Mouse (Mus musculus) yolk sac, embryonic 10.5 days (tissue): ENCODE measurements around the gene AA467197.

ENCODE experiments used
- DNase-seq: peaks from one replicate; pipeline ENCODE4 v3.0.0-alpha.2; 2017; ENCODE audit warnings: low spot score

Gene AA467197

DNA sequence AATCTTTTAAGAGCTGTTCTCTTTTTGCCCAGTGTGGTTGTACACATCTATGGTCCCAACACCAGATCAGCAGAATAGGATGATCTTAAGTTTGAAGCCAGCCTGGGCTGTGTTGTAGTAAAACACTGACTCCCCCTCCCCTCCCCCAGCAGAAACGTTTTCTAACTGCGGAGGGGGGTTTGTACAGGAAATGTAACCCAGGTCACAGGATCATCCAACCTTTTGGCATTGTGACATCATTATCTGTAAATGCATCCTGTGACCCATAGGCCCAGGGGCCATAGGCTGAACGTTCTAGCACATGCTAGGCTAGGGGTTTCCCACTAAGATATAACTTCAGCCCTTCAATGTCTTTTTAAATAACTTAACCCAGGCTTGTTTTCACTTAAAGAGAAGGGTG is at the start of gene AA467197:
Gene AA467197 (plus strand): TSS at position 301 of the 400 bp plus-strand sequence.
- no peak for DNase-seq

DNA sequence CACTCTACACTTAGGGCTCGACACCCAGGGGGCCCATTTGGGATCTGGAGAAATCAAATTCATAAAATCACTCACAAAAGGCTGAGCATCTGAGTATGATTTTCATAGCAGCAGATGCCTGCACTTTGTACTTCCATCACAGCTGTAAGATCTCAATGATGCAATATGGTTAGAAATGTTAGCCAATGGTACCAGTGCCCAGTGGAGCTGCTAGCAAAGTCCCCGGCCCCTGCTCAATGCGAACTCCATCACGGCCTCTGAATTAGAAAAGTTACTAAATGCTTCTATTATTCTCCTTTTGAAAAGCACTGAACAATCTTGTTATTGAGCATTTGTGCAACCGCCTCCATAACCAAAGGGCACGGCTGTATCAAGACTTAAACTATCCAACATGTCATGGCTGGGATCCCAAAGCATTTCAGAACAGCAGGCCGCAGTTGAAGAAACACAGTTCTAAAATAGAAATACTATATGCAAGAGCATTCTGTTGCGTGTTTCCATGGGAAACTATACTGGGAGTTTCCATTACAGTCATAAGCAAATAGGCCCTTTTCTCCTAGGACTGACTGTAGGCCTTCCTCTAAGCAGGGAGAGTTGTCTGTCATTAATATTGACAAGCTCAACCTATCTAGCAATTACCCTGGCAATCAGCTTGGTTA is 48.8 kb upstream of the AA467197 start:
- DNase-seq: no peak

DNA sequence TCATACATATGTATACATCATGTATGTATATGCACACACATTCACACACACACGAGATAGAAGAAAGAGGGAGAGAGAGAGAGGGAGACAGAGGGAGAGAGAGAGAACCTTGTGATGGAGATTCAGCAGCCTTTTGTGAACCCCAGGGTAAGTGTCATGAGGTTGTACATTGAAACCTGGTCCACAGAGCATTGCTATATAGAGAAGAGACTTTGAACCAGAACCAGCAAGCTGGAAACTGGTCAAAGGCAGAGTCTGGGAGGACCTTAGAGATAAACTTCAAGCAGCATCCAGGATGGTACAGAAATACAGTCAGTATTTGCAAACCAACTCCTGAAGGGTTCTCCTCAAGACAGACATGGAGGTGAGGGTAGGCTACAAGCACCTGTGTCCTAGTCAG is 46.4 kb upstream of the AA467197 start:
- DNase-seq: no peak

GRCm38 (mm10) chr2:122591213-122591612 is 45.6 kb upstream of the AA467197 start:
- no peak for DNase-seq

DNA sequence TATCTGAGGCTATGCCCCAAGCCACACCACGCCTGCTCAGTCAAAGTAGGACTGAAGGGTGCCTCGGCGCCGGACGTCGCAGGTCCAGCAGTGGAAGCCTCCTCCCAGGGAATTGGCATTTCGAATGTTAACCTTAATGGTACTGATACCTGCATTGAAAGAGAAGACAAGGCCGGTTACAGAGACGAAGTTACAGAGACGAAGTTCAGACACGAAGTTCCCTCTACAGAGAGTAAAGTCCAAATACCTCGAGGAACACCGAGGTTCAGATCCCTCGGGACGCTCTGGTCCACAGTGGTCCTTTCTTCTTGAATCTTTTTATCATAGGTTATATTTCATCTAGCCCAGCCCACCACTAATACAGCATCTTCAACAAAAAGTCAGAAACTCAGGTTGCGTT is 41.3 kb upstream of the AA467197 start:
- no peak for DNase-seq

DNA sequence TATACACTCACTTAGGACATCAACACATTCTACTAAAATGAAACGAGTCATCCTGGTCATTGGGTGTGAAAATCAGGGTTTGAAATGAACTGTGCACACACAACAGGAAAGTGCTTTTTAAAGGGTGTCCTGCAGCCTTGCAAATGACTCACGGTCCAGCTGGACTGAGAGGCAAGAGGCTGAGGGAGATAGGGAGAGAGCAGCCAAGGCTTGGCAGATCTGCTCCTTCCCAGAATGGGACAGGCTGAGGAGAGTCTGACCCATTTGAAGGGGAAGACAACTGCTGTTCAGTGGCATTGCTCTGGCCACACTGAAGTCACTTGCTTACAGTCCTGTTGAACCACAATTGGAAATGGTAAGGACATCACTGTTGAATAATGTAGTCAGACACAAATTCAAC is 37.0 kb upstream of the AA467197 start:
- no peak for DNase-seq

GRCm38 (mm10) chr2:122601354-122601753 is 35.4 kb upstream of the AA467197 start:
- no peak for DNase-seq

DNA sequence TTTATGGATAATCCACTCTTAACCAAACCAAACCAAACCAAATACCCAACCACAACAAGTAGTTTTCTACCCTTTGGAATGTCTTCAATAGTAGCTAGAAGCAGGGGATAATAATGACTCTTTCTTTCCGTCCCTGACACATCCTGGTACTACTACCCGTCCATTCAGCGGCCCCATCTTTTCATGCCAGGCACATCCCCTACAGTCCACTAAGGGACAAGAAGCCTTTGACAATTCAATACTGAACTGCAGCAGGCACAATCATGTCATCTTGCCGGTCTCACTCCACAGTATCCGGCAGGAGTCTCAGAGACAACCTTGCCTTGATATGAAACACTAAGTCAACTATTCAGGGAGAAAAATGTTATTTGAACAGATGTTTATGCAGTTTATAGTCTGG is 31.0 kb upstream of the AA467197 start:
- no peak for DNase-seq

GRCm38 (mm10) chr2:122608820-122609219 is 28.0 kb upstream of the AA467197 start:
- DNase-seq: no peak

DNA sequence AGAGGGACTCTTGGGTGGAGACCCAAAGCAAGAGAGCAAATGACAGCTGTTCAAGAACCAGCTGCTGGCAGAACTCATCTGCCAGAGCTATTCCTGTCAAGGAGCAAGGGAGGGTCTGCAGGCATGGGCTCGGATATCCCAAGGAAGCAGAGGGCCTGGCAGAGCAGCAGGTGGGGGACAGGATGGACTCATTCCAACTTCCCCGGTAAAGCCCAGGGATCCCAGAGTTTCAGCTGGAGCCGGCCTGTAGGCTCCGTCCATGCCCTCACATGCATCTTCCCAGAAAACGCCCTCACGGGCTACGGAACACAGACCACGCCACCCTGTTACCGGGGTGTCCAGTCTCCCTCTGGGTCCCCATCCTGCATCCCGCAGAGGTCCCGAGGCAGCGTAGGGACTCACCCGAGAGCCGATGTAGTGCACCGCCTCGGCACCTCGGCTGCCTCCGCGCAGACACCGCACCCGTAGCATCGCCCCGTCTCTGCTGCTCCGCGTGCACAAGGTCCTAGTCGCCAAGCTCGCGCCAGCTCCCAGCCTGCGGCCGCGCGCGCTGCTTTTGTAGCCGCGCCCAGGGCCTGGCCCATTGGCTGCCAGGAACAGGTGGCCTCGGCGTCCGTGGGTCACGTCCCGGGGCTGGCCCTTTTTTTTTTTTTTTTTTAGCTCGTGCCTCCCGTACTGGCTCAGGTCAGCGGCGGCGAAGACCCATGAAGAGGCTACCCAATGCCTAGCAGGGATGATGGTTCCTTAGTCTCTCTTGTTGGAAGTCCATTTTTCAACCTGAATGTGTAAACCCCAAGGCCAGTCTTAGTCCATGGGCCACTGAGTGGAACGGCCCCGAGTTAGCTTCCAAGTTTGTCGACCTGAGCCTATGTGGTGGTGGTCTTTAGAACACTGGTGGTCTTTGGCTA is 25.8 kb upstream of the AA467197 start, which contains the start of gene Gatm:
Gene Gatm (minus strand): TSS at position 558 of the 908 bp plus-strand sequence.
- peak; percentile 43 for DNase-seq

DNA sequence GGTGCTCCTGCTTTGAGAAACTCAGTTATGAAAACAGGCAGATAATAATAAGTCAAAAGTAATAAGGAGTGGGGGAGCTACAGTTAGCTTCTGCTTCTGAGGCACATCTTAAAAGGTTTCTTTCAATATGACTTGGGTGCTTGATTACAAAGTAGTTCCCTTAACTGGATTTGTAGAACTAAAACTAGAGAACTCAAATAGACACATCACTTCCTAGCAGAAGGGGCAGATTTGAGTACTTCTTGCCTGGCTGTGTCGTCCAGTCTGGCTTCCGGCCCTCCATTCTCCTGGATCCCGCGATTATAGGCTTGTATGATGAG is 25.2 kb upstream of the AA467197 start:
- DNase-seq: no peak

GRCm38 (mm10) chr2:122616237-122616636 is 20.5 kb upstream of the AA467197 start:
- no peak for DNase-seq

- no peak for DNase-seq
Measured at GRCm38 (mm10) chr2:122617792-122618191, 19.0 kb upstream of the AA467197 start.

DNA sequence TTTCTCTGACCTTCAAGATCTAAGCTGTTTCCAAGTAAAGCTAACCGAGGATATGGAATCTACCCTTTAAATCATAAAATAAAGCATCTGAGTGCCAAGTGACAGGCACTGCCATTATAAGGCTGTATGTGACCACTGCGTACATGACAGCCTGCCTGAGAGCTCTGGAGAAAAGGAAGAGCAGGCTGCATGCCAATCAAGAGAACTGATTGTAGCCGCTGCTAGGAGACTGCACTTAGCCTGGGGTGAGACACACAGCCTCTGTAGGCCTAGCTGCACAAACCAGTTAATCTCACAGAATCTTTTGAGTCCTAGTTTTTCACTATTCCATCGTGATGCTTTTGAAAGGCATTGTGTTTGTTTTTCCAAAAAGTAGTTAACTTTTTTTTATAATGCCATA is 18.1 kb upstream of the AA467197 start:
- DNase-seq: no peak

DNA sequence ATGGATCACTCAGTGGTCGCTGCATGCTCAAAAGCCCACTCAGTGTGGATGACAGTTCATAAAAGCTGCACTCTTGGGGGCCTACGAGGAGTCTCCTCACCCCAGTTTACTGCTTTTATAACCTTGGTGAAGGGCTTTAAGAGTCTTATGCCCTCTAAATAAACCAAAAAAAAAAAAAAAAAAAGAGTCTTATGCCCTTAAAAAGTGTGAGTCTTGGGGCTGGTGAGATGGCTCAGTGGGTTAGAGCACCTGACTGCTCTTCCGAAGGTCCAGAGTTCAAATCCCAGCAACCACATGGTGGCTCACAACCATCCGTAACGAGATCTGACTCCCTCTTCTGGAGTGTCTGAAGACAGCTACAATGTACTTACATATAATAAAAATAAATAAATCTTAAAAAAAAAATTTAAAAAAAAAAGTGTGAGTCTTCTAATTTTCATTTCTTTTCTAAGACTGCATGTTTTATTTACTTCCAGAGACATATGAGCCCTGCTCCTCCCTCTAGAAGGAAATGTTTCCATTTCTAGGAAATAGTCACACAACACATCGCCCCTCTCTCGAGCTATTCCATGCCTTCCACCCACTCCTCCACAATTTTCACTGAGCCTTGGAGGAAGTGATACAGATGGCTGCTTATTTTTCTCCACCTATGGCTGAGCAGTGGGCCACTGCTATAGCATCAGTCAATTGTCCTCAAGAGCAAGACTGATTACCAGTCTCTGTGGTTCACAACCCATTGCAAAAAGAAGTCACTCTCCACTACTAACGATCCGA is 15.3 kb upstream of the AA467197 start:
- no peak for DNase-seq

GRCm38 (mm10) chr2:122625930-122626329 is 10.9 kb upstream of the AA467197 start:
- DNase-seq: no peak

DNA sequence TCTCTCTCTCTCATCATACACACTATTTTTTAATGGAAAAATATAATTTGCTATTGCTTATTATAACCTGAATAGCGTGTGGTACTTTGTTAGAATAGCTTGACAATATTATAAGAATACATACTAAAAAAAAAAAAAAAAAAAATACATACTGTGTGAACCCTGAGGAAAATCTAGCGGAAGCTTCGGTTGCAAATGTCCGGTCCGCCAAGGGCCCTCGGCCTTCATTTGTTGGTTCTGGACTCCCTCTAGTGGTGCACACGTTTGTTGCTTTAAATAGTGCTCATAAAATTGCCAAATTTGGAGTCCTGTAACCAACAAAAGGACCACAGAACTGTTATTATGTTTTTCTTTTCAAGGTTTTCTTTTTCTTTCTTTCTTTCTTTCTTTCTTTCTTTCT is 7.8 kb upstream of the AA467197 start:
- peak; percentile 53 for DNase-seq

DNA sequence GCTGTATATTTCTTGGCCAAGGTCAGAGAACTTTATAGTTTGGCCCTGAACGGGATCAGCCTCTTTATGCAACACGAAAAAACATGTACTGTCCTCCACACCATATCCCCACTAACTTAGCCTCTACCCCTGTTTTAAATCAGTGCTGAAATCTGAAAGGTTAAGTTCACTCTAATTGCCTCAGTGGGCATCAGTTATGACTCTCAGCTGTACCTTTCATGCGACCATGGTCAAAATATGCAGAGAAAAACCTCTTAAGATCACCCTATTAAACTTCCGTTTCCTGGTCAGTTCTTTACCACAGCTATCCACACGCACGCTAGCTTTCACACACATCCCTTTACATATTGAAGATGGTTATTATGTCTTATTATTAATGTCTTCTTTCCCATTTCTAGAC is 6.9 kb upstream of the AA467197 start:
- DNase-seq: no peak

DNA sequence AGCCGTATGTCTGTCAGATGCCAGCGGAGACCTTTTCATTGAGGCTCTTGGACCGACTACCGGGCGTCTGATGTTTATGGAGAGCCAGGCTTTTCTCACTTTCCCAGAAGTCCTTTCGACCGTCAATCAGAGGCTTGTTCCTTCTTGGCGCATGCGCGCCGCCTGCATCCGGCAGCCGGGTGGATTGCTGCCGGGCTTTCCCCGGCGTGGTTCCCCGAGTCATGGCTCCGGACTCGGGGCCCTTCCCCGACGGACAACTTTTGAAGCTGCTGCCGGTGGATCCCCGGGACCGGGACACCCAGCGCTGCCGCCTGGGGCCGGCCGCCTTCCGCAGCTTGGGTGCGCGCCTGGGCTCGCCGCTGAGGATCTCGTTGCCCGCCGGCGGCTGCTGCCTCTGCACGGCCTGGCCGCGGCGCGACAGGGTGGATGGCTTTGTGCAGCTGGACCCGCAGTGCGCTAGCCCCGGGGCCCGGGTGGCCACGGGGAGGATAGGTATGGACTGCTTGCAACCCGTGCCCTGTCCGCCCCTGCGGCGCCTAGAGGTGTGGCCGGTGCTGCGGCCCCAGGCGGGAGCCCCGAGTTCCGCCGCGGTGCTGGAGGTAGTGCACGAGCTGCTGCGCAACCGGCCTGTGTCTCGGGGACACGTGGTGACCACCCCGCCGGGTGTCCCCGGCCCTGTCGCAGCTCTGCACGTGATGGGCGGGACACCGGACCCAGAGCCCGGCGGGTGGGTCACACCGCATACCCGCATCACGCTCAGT is 6.1 kb upstream of the AA467197 start:
- peak; percentile 84 for DNase-seq

DNA sequence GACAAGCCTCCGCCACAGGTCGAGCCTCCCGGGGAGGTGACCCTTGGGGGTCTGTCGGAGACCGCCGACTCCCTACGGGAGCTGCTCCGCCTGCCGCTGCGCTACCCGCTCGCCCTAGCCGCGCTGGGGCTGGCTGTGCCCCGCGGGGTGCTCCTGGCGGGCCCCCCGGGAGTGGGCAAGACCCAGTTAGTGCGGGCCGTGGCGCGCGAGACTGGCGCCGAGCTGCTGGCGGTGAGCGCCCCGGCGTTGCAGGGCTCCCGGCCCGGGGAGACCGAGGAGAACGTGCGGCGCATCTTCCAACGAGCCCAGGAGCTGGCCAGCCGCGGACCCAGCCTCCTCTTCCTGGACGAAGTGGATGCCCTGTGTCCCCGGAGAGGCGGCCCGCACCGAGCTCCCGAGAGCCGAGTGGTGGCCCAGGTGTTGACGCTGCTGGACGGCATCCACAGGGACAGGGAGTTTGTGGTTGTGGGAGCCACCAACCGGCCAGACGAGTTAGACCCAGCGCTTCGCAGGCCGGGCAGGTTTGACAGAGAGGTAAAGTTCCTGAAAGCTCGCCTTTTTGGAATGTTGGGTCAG is 5.5 kb upstream of the AA467197 start:
- DNase-seq: peak; percentile 55

- DNase-seq: peak; percentile 14
Measured at GRCm38 (mm10) chr2:122637526-122637997, 776 bp downstream of the AA467197 start.
